Mouse (Mus musculus) MEL (cell line): ENCODE results near the gene Fam234b.

Experiments
- CHD1 ChIP-seq: IDR thresholded peaks from 2 replicates; pipeline ENCODE4 v1.6.1; 2012; ENCODE audit warnings: low read depth, mild to moderate bottlenecking, inconsistent platforms, low read length, improper control_type of control experiment
- CTCF ChIP-seq, 3 experiments: IDR thresholded peaks in 2 of 3; conservative IDR thresholded peaks in 1 of 3; 2 replicates each; pipeline ENCODE4 v1.5.1; 2011 to 2012; ENCODE audit warnings: low read length in 3 of 3, low read depth in 2 of 3, mild to moderate bottlenecking in 2 of 3, improper control_type of control experiment in 1 of 3, inconsistent platforms in 1 of 3, mixed read lengths in 1 of 3, moderate library complexity in 1 of 3; ENCODE audit not compliant: control insufficient read depth in 1 of 3, insufficient read depth in 1 of 3, poor library complexity in 1 of 3, severe bottlenecking in 1 of 3
- E2F4 ChIP-seq: IDR thresholded peaks from 2 replicates; pipeline ENCODE4 v1.6.1; 2011; ENCODE audit warnings: low read depth, low read length, improper control_type of control experiment, borderline replicate concordance
- EP300 ChIP-seq, 2 experiments: IDR thresholded peaks; 2 replicates each; pipeline ENCODE4 v1.6.1; 2011; ENCODE audit warnings: improper control_type of control experiment in 2 of 2, low read length in 2 of 2, low read depth in 1 of 2, mild to moderate bottlenecking in 1 of 2
- MXI1 ChIP-seq: IDR thresholded peaks from 2 replicates; pipeline ENCODE4 v1.6.1; 2011; ENCODE audit warnings: mild to moderate bottlenecking, low read depth, low read length, improper control_type of control experiment
- NELFE ChIP-seq: IDR thresholded peaks from 2 replicates; pipeline ENCODE4 v1.6.1; 2011; ENCODE audit warnings: low read depth, low read length, improper control_type of control experiment
- POLR2A ChIP-seq, 2 experiments: IDR thresholded peaks; 2 replicates each; pipeline ENCODE4 v1.6.1; 2011 to 2012; ENCODE audit warnings: low read length in 2 of 2, mild to moderate bottlenecking in 2 of 2, control low read depth in 1 of 2, improper control_type of control experiment in 1 of 2, low read depth in 1 of 2, moderate library complexity in 1 of 2; ENCODE audit not compliant: control insufficient read depth in 1 of 2, insufficient read depth in 1 of 2, poor library complexity in 1 of 2
- TAL1 ChIP-seq: IDR thresholded peaks from 2 replicates; pipeline ENCODE4 v1.6.1; 2012; ENCODE audit warnings: mild to moderate bottlenecking, inconsistent platforms, low read length, moderate library complexity, mixed read lengths
- TBP ChIP-seq: IDR thresholded peaks from 2 replicates; pipeline ENCODE4 v1.8.0; 2011; ENCODE audit warnings: low read depth, low read length, improper control_type of control experiment
- TCF12 ChIP-seq: IDR thresholded peaks from 2 replicates; pipeline ENCODE4 v1.6.1; 2014; ENCODE audit warnings: low read depth, mild to moderate bottlenecking, inconsistent platforms, low read length, improper control_type of control experiment, moderate library complexity
- USF1 ChIP-seq: IDR thresholded peaks from 2 replicates; pipeline ENCODE4 v1.6.1; 2014; ENCODE audit warnings: low read depth, mild to moderate bottlenecking, inconsistent platforms, low read length, improper control_type of control experiment, moderate library complexity

DNA sequence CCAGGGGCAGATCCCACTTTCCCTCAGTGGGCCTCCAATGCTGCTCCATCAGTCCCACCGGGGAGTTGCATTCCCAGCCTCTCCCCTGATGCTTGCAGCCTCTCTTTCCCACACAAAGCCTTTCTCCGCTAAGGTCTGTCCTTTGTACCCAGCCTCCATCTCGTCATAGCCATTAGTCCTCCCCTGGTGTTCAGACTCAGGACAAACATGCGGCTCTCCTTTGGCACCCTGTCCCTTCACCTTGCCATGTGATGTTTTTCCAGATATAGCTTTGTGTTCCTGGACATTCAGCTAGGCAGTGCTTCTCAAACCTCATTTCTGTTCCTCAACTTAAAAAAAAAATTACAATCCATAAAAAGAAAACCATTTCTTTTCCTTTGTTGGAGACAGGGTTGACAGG, 39.3 kb upstream of the Fam234b start:
- TF ChIP-seq TAL1: no peak
- TF ChIP-seq CTCF (IDR thresholded peaks at IDR 0.05 in 2 of 3, conservative IDR thresholded peaks at IDR 0.05 in 1 of 3; ENCODE audit: control insufficient read depth in 1 of 3, insufficient read depth in 1 of 3, low read depth in 2 of 3, low read length in 3 of 3, poor library complexity in 1 of 3, severe bottlenecking in 1 of 3): no peak
- no peak for TF ChIP-seq NELFE
- TF ChIP-seq POLR2A (IDR thresholded peaks at IDR 0.05; ENCODE audit: control insufficient read depth in 1 of 2, insufficient read depth in 1 of 2, low read depth in 1 of 2, low read length in 2 of 2, poor library complexity in 1 of 2): no peak
- TF ChIP-seq USF1: no peak
- no peak for TF ChIP-seq CHD1
- TF ChIP-seq E2F4: no peak
- TF ChIP-seq MXI1: no peak
- TF ChIP-seq TCF12: no peak
- no peak for TF ChIP-seq EP300 (IDR thresholded peaks at IDR 0.05; ENCODE audit: low read depth in 1 of 2, low read length in 2 of 2)
- TF ChIP-seq TBP: no peak
